Mouse (Mus musculus) liver, embryonic 14.5 days (tissue): ENCODE results near the gene Eif3k. TPM values are rescaled to one million over a fixed set of nuclear protein-coding genes. Genes with fewer than 3 reads are reported as not detected.

Source experiments
- ATAC-seq: fragments of 200-750 bp; cut with Nextera tagmentation; 2 replicates; pipeline ENCODE4 v1.8.0; 2017; ENCODE audit warnings: moderate number of reproducible peaks, mild to moderate bottlenecking, moderate library complexity; ENCODE audit not compliant: insufficient read depth
- DNase-seq, 3 experiments: peaks; one replicate each; pipeline ENCODE4 v3.0.0-alpha.2; 2012 to 2013; ENCODE audit warnings: low read depth in 3 of 3, low spot score in 3 of 3
- H3K27ac ChIP-seq: fragments of 300-500 bp; sonication (generic); 2 replicates; pipeline ENCODE4 v1.5.1; 2014; ENCODE audit warnings: moderate library complexity, mild to moderate bottlenecking, control low read depth, inconsistent platforms
- H3K27me3 ChIP-seq: fragments of 300-500 bp; sonication (generic); 2 replicates; pipeline ENCODE4 v1.6.1; 2014; ENCODE audit warnings: mild to moderate bottlenecking, low read length, moderate library complexity; ENCODE audit not compliant: control insufficient read depth, insufficient read depth
- H3K36me3 ChIP-seq: fragments of 300-500 bp; sonication (generic); replicated peaks from 2 replicates; pipeline ENCODE4 v1.6.1; 2014; ENCODE audit warnings: low read depth; ENCODE audit not compliant: control insufficient read depth, insufficient read depth
- H3K4me1 ChIP-seq, 2 experiments: fragments of 200-500 bp in 1 of 2; fragments of 300-500 bp in 1 of 2; sonication (generic) in 1 of 2; replicated peaks; 2 replicates each; pipeline ENCODE4 v1.6.1; 2012 to 2014; ENCODE audit warnings: antibody characterized with exemption in 1 of 2, inconsistent platforms in 1 of 2, low read length in 1 of 2; ENCODE audit not compliant: control insufficient read depth in 2 of 2, insufficient read depth in 2 of 2
- H3K4me2 ChIP-seq: fragments of 300-500 bp; sonication (generic); 2 replicates; pipeline ENCODE4 v1.6.1; 2014; ENCODE audit warnings: low read depth, mild to moderate bottlenecking, control low read depth, moderate library complexity
- H3K4me3 ChIP-seq, 2 experiments: fragments of 200-500 bp in 1 of 2; fragments of 300-500 bp in 1 of 2; sonication (generic) in 1 of 2; 2 replicates each; pipeline ENCODE4 v1.5.1; 2012 to 2014; ENCODE audit warnings: low read depth in 2 of 2, low read length in 2 of 2, mild to moderate bottlenecking in 2 of 2, control low read depth in 1 of 2, inconsistent platforms in 1 of 2, moderate library complexity in 1 of 2; ENCODE audit not compliant: insufficient read depth in 1 of 2
- H3K9ac ChIP-seq: fragments of 300-500 bp; sonication (generic); replicated peaks from 2 replicates; pipeline ENCODE4 v1.6.1; 2014; ENCODE audit warnings: mild to moderate bottlenecking, control low read depth, moderate library complexity
- H3K9me3 ChIP-seq: fragments of 300-500 bp; sonication (generic); 2 replicates; pipeline ENCODE4 v1.6.1; 2016; ENCODE audit warnings: low read length, mixed read lengths; ENCODE audit not compliant: control insufficient read depth
- CTCF ChIP-seq: IDR thresholded peaks from 2 replicates; pipeline ENCODE4 v1.5.1; 2016; ENCODE audit warnings: antibody characterized with exemption, low read depth, control low read depth
- EP300 ChIP-seq: IDR thresholded peaks from 2 replicates; pipeline ENCODE4 v1.6.1; 2016; ENCODE audit warnings: antibody characterized with exemption, low read depth
- WGBS: fragments of 180-500 bp; shearing (Covaris S2); extraction: QIAGEN DNeasy Blood & Tissue Kit; methylation state at CpG from one replicate; pipeline ENCODE4 v1.1.7; 2014; ENCODE audit not compliant: insufficient replicate concordance; 5-methylcytosine and 5-hydroxymethylcytosine counted together
- polyA plus RNA-seq, 2 experiments: library from polyadenylated mRNA; depleted of rRNA in 1 of 2; stranded (reverse) in 1 of 2; unstranded in 1 of 2; fragments of >200 nt; fragmentation: Nextera tagmentation in 1 of 2; extraction: Ambion mirVana in 1 of 2; gene quantifications; 2 replicates each; pipeline versions ENCODE4 v1.2.1 to v1.2.3; 2012 to 2014

Eif3k gene
- polyA plus RNA-seq, 2 experiments: 281 to 283 TPM

GRCm38 (mm10) chr7:28921722-28922465, 59.8 kb downstream of the Eif3k start:
- ATAC-seq: no peak
- peaks cover 16 to 80% of the 10 kb centered on the region in 2 experiments for H3K4me1 ChIP-seq
- 71% methylated on average over 8 of the region's 8 CpGs for WGBS
- no peak overlapping the region for H3K27ac ChIP-seq
- no peak overlapping the region for H3K4me3 ChIP-seq
- no peak overlapping the region for H3K4me2 ChIP-seq
- no peaks in the 10 kb centered on the region for H3K9me3 ChIP-seq
- no peaks in the 10 kb centered on the region for H3K27me3 ChIP-seq
- peaks cover 14% of the 10 kb centered on the region for H3K36me3 ChIP-seq
- no peak for DNase-seq
- no peak overlapping the region for H3K9ac ChIP-seq
- TF ChIP-seq EP300: no peak
- no peak for TF ChIP-seq CTCF

Other genes with a start within 250 kb of the Eif3k start
- 46.2 and 50.2 TPM in 2 replicates for gene Mrps12, start 240.0 kb downstream of the Eif3k start, polyA plus RNA-seq (2012; rRNA removed)
- gene Mrps12, start 240.0 kb downstream of the Eif3k start, polyA plus RNA-seq (2014; fragmentation: Nextera tagmentation; extraction: Ambion mirVana): 82.5 and 91.0 TPM in 2 replicates
- gene Sars2, start 239.9 kb downstream of the Eif3k start, polyA plus RNA-seq (2012; rRNA removed): 11.4 and 12.7 TPM in 2 replicates
- gene Sars2, start 239.9 kb downstream of the Eif3k start, polyA plus RNA-seq (2014; fragmentation: Nextera tagmentation; extraction: Ambion mirVana): 9.3 and 11.3 TPM in 2 replicates
- not detected in 2 replicates for gene Ccer2, start 225.7 kb downstream of the Eif3k start, polyA plus RNA-seq (2012; rRNA removed)
- gene Ccer2, start 225.7 kb downstream of the Eif3k start, polyA plus RNA-seq (2014; fragmentation: Nextera tagmentation; extraction: Ambion mirVana): not detected in 2 replicates
- 18.5 and 18.7 TPM in 2 replicates for gene Sirt2, start 215.1 kb downstream of the Eif3k start, polyA plus RNA-seq (2012; rRNA removed)
- 21.3 and 24.2 TPM in 2 replicates for gene Sirt2, start 215.1 kb downstream of the Eif3k start, polyA plus RNA-seq (2014; fragmentation: Nextera tagmentation; extraction: Ambion mirVana)
- 15.0 and 19.7 TPM in 2 replicates for gene Nfkbib, start 214.4 kb downstream of the Eif3k start, polyA plus RNA-seq (2012; rRNA removed)
- 27.0 and 29.6 TPM in 2 replicates for gene Nfkbib, start 214.4 kb downstream of the Eif3k start, polyA plus RNA-seq (2014; fragmentation: Nextera tagmentation; extraction: Ambion mirVana)
- gene Rinl, start 192.9 kb downstream of the Eif3k start, polyA plus RNA-seq (2012; rRNA removed): 4.3 and 4.7 TPM in 2 replicates
- 4.0 and 4.8 TPM in 2 replicates for gene Rinl, start 192.9 kb downstream of the Eif3k start, polyA plus RNA-seq (2014; fragmentation: Nextera tagmentation; extraction: Ambion mirVana)
- gene Hnrnpl, start 173.3 kb downstream of the Eif3k start, polyA plus RNA-seq (2012; rRNA removed): 110 and 138 TPM in 2 replicates
- gene Hnrnpl, start 173.3 kb downstream of the Eif3k start, polyA plus RNA-seq (2014; fragmentation: Nextera tagmentation; extraction: Ambion mirVana): 83.1 and 91.3 TPM in 2 replicates
- 62.4 and 62.7 TPM in 2 replicates for gene Ech1, start 156.6 kb downstream of the Eif3k start, polyA plus RNA-seq (2012; rRNA removed)
- 92.5 and 97.4 TPM in 2 replicates for gene Ech1, start 156.6 kb downstream of the Eif3k start, polyA plus RNA-seq (2014; fragmentation: Nextera tagmentation; extraction: Ambion mirVana)
- 2.3 and 3.3 TPM in 2 replicates for gene Lgals4, start 148.0 kb downstream of the Eif3k start, polyA plus RNA-seq (2012; rRNA removed)
- gene Lgals4, start 148.0 kb downstream of the Eif3k start, polyA plus RNA-seq (2014; fragmentation: Nextera tagmentation; extraction: Ambion mirVana): 0.98 and 1.1 TPM in 2 replicates
- 0.09 and 0.42 TPM in 2 replicates for gene Lgals7, start 118.0 kb downstream of the Eif3k start, polyA plus RNA-seq (2012; rRNA removed)
- gene Lgals7, start 118.0 kb downstream of the Eif3k start, polyA plus RNA-seq (2014; fragmentation: Nextera tagmentation; extraction: Ambion mirVana): 0.40 TPM in 1 of 2 replicates, not detected in the other
- 0.01 and 0.02 TPM in 2 replicates for gene Capn12, start 100.4 kb downstream of the Eif3k start, polyA plus RNA-seq (2012; rRNA removed)
- 0.15 and 0.19 TPM in 2 replicates for gene Capn12, start 100.4 kb downstream of the Eif3k start, polyA plus RNA-seq (2014; fragmentation: Nextera tagmentation; extraction: Ambion mirVana)
- 80.4 and 86.2 TPM in 2 replicates for gene Actn4, start 19.5 kb downstream of the Eif3k start, polyA plus RNA-seq (2012; rRNA removed)
- 94.5 and 105 TPM in 2 replicates for gene Actn4, start 19.5 kb downstream of the Eif3k start, polyA plus RNA-seq (2014; fragmentation: Nextera tagmentation; extraction: Ambion mirVana)
- gene Map4k1, start 186 bp upstream of the Eif3k start, polyA plus RNA-seq (2012; rRNA removed): 16.7 and 17.3 TPM in 2 replicates
- 24.9 and 27.4 TPM in 2 replicates for gene Map4k1, start 186 bp upstream of the Eif3k start, polyA plus RNA-seq (2014; fragmentation: Nextera tagmentation; extraction: Ambion mirVana)
- 0.06 and 0.15 TPM in 2 replicates for gene Ryr1, start 143.3 kb upstream of the Eif3k start, polyA plus RNA-seq (2012; rRNA removed)
- 0.06 and 0.08 TPM in 2 replicates for gene Ryr1, start 143.3 kb upstream of the Eif3k start, polyA plus RNA-seq (2014; fragmentation: Nextera tagmentation; extraction: Ambion mirVana)
- 0.88 and 0.96 TPM in 2 replicates for gene Rasgrp4, start 153.0 kb upstream of the Eif3k start, polyA plus RNA-seq (2012; rRNA removed)
- gene Rasgrp4, start 153.0 kb upstream of the Eif3k start, polyA plus RNA-seq (2014; fragmentation: Nextera tagmentation; extraction: Ambion mirVana): 0.04 and 0.39 TPM in 2 replicates
- gene Fam98c, start 174.4 kb upstream of the Eif3k start, polyA plus RNA-seq (2012; rRNA removed): 5.1 and 5.8 TPM in 2 replicates
- gene Fam98c, start 174.4 kb upstream of the Eif3k start, polyA plus RNA-seq (2014; fragmentation: Nextera tagmentation; extraction: Ambion mirVana): 4.6 and 4.7 TPM in 2 replicates
- 0.03 and 0.04 TPM in 2 replicates for gene Ggn, start 188.3 kb upstream of the Eif3k start, polyA plus RNA-seq (2012; rRNA removed)
- gene Ggn, start 188.3 kb upstream of the Eif3k start, polyA plus RNA-seq (2014; fragmentation: Nextera tagmentation; extraction: Ambion mirVana): not detected in 2 replicates
- 0.38 and 0.51 TPM in 2 replicates for gene Spred3, start 188.5 kb upstream of the Eif3k start, polyA plus RNA-seq (2012; rRNA removed)
- 0.04 and 0.08 TPM in 2 replicates for gene Spred3, start 188.5 kb upstream of the Eif3k start, polyA plus RNA-seq (2014; fragmentation: Nextera tagmentation; extraction: Ambion mirVana)
- gene Psmd8, start 198.8 kb upstream of the Eif3k start, polyA plus RNA-seq (2012; rRNA removed): 86.0 and 86.2 TPM in 2 replicates
- gene Psmd8, start 198.8 kb upstream of the Eif3k start, polyA plus RNA-seq (2014; fragmentation: Nextera tagmentation; extraction: Ambion mirVana): 130 and 131 TPM in 2 replicates
- gene Catsperg1, start 232.2 kb upstream of the Eif3k start, polyA plus RNA-seq (2012; rRNA removed): 0.32 and 0.45 TPM in 2 replicates
- gene Catsperg1, start 232.2 kb upstream of the Eif3k start, polyA plus RNA-seq (2014; fragmentation: Nextera tagmentation; extraction: Ambion mirVana): 0.11 TPM in 1 of 2 replicates, not detected in the other